Mouse (Mus musculus) brain, adult 2 months (tissue): ENCODE results near the gene Rabgap1l.

ENCODE experiments used
- DNase-seq: peaks from one replicate; pipeline ENCODE4 v3.0.0; 2011; ENCODE audit warnings: low read depth, low spot score

The Rabgap1l gene

GRCm38 (mm10) chr1:160387446-160387845, 405.6 kb downstream of the Rabgap1l start:
- DNase-seq: no peak

DNA sequence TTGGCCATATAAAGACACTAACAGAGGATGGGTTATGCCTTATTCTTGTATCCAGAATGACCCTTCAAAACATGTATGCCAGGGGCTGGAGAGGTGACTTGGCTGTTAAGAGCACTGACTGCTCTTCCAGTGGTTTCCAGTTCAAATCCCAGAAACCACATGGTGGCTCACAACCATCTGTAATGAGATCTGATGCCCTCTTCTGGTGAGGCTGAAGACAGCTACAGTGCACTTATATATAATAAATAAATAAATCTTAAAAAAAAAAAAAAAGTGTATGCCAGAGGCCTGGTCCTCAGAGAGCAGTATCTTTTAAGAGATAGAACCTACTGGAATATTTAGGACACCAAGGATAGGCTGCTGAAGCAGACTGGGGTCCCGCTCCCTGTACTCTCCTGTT, 414.6 kb downstream of the Rabgap1l start:
- no peak for DNase-seq

DNA sequence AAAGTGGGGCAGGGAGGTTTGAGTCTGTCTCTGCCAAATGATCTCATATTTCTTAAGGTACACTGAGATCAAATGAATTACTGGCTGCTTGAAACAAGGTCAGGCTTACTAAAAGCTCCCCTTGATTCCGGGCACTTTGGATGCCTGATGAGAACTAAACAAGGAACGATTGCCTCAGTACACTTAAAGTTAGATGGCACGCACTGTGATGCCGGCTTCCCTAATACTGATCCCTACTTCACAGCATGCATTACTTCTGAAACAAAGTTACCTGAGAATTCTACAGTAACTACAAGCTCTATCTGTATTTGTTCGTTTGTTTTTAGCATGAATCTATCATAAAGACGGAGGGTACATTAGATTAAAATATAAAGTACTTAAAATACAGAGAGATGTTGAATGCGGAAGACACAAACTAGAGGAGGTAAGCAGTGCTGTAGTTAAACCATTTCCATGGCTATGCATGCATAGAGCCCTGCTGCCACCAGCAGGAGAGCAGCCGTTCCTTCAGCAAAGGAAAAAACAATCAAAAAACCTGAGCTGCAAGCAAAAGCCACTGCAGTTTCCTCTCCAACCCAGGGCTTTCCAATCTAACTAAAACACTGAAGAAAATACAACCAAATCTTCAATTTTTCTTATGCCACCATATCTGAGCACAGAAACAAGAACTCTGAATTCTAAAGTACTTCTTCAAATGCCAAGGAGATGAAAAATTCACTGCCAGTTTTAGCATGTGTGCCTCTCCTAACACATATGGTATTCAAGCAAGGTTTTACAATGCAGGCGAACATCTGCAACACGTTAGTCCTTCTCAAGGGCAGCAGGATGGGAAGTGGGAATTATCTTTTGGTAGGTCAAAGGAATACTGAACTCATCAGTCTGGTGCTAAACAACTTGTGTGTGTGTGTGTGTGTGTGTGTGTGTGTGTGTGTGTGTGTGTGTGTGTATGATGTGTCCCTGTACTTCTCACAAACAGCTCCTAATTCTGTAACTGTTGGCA, 415.4 kb downstream of the Rabgap1l start:
- DNase-seq: peak; percentile 87

DNA sequence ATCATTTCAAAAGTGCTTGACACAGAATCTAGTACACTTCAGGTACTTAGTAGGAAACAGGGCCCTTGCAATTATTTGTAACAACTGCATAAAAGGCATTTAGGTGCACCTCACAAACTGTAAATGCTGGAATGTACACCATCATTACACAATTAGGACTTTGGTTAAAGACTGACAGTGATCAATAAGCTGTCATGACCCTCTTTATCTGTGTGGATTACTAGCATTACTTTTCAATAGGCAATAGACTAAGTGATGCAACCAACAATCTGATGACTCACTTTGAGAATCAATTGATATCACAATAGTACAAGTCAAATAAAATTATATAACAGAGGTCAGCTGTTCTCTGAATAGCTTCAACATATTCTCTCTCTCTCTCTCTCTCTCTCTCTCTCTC, 418.5 kb downstream of the Rabgap1l start:
- no peak for DNase-seq

- DNase-seq: peak; percentile 18
Measured at GRCm38 (mm10) chr1:160373306-160373705, 419.7 kb downstream of the Rabgap1l start.

GRCm38 (mm10) chr1:160371696-160372095, 421.3 kb downstream of the Rabgap1l start:
- DNase-seq: no peak

GRCm38 (mm10) chr1:160370552-160370951, 422.5 kb downstream of the Rabgap1l start:
- DNase-seq: peak; percentile 75

- no peak for DNase-seq
Measured at GRCm38 (mm10) chr1:160366615-160367014, 426.4 kb downstream of the Rabgap1l start.

- no peak for DNase-seq
Measured at GRCm38 (mm10) chr1:160357268-160357667, 435.7 kb downstream of the Rabgap1l start.

DNA sequence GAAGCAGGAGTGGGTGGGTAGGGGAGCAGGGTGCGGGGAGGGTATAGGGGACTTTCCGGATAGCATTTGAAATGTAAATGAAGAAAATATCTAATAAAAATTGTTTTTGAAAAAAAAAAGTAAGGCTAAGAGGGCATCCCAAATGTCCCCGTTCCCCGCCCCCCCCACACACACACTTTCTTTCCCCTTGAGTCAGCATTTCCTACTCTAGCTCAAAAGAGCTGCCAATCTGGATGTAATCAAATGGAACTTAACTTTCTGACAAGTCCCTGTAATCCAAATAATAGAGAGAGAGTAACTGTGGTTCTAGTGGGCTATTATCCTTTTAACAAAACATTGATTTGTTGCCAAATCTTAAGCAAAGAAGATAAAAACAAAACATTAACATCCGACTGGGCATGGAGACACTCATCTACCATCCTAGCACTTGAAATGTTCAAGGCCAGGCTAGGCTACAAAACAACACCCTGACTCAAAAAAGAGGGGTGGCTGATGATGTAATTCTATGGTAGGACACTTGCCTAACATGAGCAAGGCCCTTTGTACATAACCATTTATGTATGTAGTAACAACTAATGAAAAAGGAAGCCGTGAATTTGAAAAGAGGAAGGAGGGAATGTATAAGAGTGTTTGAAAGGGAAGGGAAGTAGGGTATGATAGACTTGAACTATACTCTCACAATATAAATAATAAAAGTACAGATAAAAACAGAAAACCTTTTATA, 439.1 kb downstream of the Rabgap1l start:
- DNase-seq: no peak

GRCm38 (mm10) chr1:160352309-160352708, 440.7 kb downstream of the Rabgap1l start:
- no peak for DNase-seq

GRCm38 (mm10) chr1:160351880-160352234, 441.2 kb downstream of the Rabgap1l start:
- DNase-seq: peak; percentile 95

DNA sequence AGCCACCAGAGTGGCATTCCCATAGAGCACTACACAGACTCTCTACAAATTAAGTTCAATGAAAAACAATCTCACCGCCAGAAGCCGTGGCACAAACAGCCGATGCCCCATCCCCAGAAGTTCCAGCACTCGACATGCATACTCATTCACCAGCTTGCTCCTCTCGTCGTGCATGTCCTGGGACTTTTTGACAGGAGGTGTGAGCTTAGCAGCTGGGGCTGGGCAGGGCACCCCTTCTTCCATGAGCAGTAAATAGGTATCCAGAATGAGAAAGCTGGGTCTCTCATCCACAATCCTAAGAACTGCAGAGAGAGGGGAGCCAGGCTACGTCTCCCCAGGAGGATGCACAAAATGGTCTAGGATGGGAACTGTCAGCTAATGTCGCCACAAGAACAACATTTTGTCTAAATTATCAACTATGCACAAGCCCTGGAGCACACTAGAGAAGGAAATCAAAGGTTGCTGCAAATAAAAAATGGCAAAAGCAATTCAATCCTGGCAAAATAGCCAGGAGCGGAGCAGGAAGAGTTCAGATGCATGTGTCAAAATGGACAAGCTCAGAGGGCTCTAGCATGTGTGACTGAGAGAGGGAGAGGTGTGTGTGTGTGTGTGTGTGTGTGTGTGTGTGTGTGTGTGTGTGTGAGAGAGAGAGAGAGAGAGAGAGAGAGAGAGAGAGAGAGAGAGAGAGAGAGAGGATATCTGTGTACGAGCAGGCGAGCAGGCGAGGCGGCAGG, 441.7 kb downstream of the Rabgap1l start:
- peak; percentile 61 for DNase-seq

- no peak for DNase-seq
Measured at GRCm38 (mm10) chr1:160340653-160341052, 452.4 kb downstream of the Rabgap1l start.

DNA sequence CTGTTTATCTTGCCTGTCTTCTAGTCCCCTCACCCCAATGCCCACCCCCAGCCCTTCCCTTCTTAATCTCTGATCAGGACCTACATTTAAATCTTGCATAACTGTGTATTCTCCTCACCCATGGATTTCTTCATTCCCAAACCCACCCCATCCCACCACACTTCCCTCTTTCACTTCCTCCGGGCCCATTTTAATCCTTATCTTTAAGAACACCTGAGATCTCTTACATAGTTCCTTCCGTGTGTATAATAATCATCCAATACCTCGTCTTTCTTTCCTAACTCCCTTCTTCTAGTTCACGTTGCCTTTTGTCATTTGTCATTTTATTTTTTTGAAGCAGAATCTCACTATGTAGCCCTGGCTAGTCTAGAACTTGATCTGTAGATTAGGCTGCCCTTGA, 453.6 kb downstream of the Rabgap1l start:
- DNase-seq: no peak

GRCm38 (mm10) chr1:160334791-160335190, 458.2 kb downstream of the Rabgap1l start:
- DNase-seq: no peak

GRCm38 (mm10) chr1:160330828-160331227, 462.2 kb downstream of the Rabgap1l start:
- DNase-seq: peak; percentile 86

DNA sequence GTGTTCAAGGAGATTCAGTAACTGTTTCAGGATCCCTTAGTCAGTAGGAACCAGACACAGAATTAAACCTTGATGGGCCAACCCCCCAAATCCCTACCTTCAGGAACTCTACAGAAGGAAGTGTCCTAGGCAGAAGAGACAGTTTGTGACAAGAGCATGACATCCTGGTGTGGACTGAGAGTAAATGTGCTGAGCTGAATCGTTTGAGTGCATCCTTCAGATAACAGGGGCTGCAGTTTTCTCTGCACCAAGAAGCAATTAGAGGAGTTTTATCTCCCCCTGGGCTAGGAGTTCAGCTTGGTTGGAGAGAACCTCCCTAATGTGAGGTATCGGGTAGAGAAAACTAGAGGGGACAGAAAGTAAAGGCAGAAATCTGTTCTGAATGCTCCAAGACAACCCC, 462.8 kb downstream of the Rabgap1l start:
- no peak for DNase-seq

DNA sequence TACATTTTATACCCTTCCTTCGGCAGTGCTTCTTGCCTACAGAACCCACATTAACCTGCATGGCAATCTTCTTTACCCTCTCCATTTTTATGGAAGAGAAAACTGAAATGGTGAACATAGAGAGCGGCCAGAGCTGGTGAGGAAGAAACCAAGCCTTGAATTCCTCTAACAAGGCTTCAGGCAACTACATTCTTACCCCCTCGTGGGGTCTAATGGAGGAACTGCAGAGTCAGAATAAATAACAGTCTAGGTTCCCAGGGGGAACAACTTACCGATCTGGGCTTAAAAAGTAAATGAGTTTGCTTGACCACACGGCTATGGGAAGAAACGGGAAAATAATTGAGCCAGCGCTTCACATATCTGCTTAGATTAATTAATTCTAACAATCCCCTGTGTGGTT, 463.2 kb downstream of the Rabgap1l start:
- no peak for DNase-seq

DNA sequence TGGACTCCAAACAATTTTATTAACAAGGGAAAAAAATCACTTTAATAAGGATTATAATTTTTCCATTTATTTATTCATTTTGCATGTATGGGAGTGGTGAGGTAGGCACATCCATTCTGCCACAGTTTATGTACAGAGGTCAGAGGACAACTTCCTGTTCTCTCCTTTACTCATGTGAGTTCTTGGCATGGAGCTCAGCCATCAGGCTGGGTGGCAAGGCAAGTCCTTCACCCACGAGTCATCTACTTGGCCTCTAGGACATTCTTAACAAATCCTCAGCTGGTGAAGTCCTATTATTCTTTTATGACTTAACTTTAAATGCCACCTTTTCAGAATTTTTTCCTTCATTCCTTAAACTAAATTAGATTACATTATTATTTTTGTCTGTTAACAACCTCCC, 465.5 kb downstream of the Rabgap1l start:
- DNase-seq: no peak

GRCm38 (mm10) chr1:160325542-160325941, 467.5 kb downstream of the Rabgap1l start:
- DNase-seq: no peak

DNA sequence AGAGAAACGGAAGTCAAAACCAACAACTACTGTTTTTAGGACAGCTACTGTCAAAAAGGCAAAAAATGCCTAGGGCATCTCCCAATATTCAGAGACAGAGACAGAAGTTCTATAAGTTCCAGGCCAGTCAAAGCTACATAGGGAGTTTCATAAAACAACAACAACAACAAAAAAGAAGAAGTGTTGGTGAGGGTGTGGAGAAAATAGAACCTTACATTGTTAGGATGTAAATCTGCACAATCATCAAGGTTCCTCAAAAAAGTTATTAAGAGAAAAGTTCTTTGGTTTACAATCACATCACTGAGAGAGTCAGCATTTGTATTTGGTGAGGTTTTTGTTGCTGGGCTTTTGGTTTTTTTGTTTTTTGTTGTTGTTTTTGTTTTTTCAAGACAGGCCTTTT, 472.3 kb downstream of the Rabgap1l start:
- no peak for DNase-seq
